Mouse (Mus musculus): Measurements from ENCODE around the gene Cpsf4l. TPM values are rescaled to one million over a fixed set of nuclear protein-coding genes. Genes with fewer than 3 reads are reported as not detected.

Cpsf4l gene
- polyA plus RNA-seq, 1 experiment from 2014 or later: 1.4 TPM

GRCm38 (mm10) chr11:113729239-113729638 is 19.4 kb upstream of the Cpsf4l start:
- Histone ChIP-seq H3K36me3 (ENCODE audit: control insufficient read depth, insufficient read depth, low read length) (peaks cover 39% of the 10 kb centered on the region), H3K9ac (ENCODE audit: low read depth, low read length) (no peak overlapping the region), H3K9me3 (ENCODE audit: control insufficient read depth, low read length) (no peaks in the 10 kb centered on the region), H3K4me3 (ENCODE audit: low read length) (no peak overlapping the region), H3K4me1 (ENCODE audit: control insufficient read depth, insufficient read depth, low read length) (peaks cover 69% of the 10 kb centered on the region), H3K4me2 (replicated peaks; ENCODE audit: low read depth, low read length) (no peak overlapping the region), H3K27ac (ENCODE audit: low read depth, low read length) (peak overlapping the region; percentile 7; the same call in 1 of the 2 replicates), H3K27me3 (ENCODE audit: control insufficient read depth, insufficient read depth, low read length) (no peaks in the 10 kb centered on the region)
- 59% methylated on average over 21 of the region's 21 CpGs for WGBS
- ATAC-seq (ENCODE audit: low FRiP score, low TSS enrichment): no peak

GRCm38 (mm10) chr11:113727992-113728391 is 18.2 kb upstream of the Cpsf4l start:
- Histone ChIP-seq H3K9me3 (ENCODE audit: control insufficient read depth, low read length) (no peaks in the 10 kb centered on the region), H3K9ac (ENCODE audit: low read depth, low read length) (no peak overlapping the region), H3K36me3 (ENCODE audit: control insufficient read depth, insufficient read depth, low read length) (peaks cover 39% of the 10 kb centered on the region), H3K4me1 (ENCODE audit: control insufficient read depth, insufficient read depth, low read length) (peaks cover 59% of the 10 kb centered on the region), H3K27me3 (ENCODE audit: control insufficient read depth, insufficient read depth, low read length) (no peaks in the 10 kb centered on the region), H3K27ac (ENCODE audit: low read depth, low read length) (peak overlapping the region; percentile 37; the same call in 1 of the 2 replicates), H3K4me3 (ENCODE audit: low read length) (no peak overlapping the region), H3K4me2 (replicated peaks; ENCODE audit: low read depth, low read length) (no peak overlapping the region)
- ATAC-seq (ENCODE audit: low FRiP score, low TSS enrichment): no peak
- 60% methylated on average over 6 of the region's 6 CpGs for WGBS

GRCm38 (mm10) chr11:113726994-113727888 is 17.4 kb upstream of the Cpsf4l start:
- peak overlapping the region; percentile 56; the same call in 1 of the 2 replicates for H3K27ac ChIP-seq (ENCODE audit: low read depth, low read length)
- H3K4me3 ChIP-seq (ENCODE audit: low read length): no peak overlapping the region
- H3K36me3 ChIP-seq (ENCODE audit: control insufficient read depth, insufficient read depth, low read length): peaks cover 39% of the 10 kb centered on the region
- 63% methylated on average over 14 of the region's 14 CpGs for WGBS
- H3K9me3 ChIP-seq (ENCODE audit: control insufficient read depth, low read length): no peaks in the 10 kb centered on the region
- no peak overlapping the region for H3K4me2 ChIP-seq (replicated peaks; ENCODE audit: low read depth, low read length)
- H3K27me3 ChIP-seq (ENCODE audit: control insufficient read depth, insufficient read depth, low read length): no peaks in the 10 kb centered on the region
- H3K4me1 ChIP-seq (ENCODE audit: control insufficient read depth, insufficient read depth, low read length): peaks cover 57% of the 10 kb centered on the region
- H3K9ac ChIP-seq (ENCODE audit: low read depth, low read length): peak overlapping the region; percentile 14; the same call in 1 of the 2 replicates
- no peak for ATAC-seq (ENCODE audit: low FRiP score, low TSS enrichment)

- Histone ChIP-seq H3K27ac (ENCODE audit: low read depth, low read length) (peak overlapping the region; percentile 34; the same call in 1 of the 2 replicates), H3K36me3 (ENCODE audit: control insufficient read depth, insufficient read depth, low read length) (peaks cover 39% of the 10 kb centered on the region), H3K9ac (ENCODE audit: low read depth, low read length) (no peak overlapping the region), H3K4me1 (ENCODE audit: control insufficient read depth, insufficient read depth, low read length) (peaks cover 45% of the 10 kb centered on the region), H3K27me3 (ENCODE audit: control insufficient read depth, insufficient read depth, low read length) (no peaks in the 10 kb centered on the region), H3K4me2 (replicated peaks; ENCODE audit: low read depth, low read length) (no peak overlapping the region), H3K4me3 (ENCODE audit: low read length) (no peak overlapping the region), H3K9me3 (ENCODE audit: control insufficient read depth, low read length) (no peaks in the 10 kb centered on the region)
- ATAC-seq (ENCODE audit: low FRiP score, low TSS enrichment): 0 out of 2 replicates have a peak, but pooled peaks have one; percentile 11
- WGBS: 56% methylated on average over 4 of the region's 4 CpGs
These were observed 15.6 kb upstream of the Cpsf4l start for GRCm38 (mm10) chr11:113725235-113726048.

- Histone ChIP-seq H3K4me2 (replicated peaks; ENCODE audit: low read depth, low read length) (no peak overlapping the region), H3K27ac (ENCODE audit: low read depth, low read length) (no peak overlapping the region), H3K9ac (ENCODE audit: low read depth, low read length) (no peak overlapping the region), H3K27me3 (ENCODE audit: control insufficient read depth, insufficient read depth, low read length) (no peaks in the 10 kb centered on the region), H3K4me3 (ENCODE audit: low read length) (no peak overlapping the region), H3K36me3 (ENCODE audit: control insufficient read depth, insufficient read depth, low read length) (peaks cover 20% of the 10 kb centered on the region), H3K4me1 (ENCODE audit: control insufficient read depth, insufficient read depth, low read length) (peaks cover 21% of the 10 kb centered on the region), H3K9me3 (ENCODE audit: control insufficient read depth, low read length) (no peaks in the 10 kb centered on the region)
- whole genome bisulfite sequencing: 64% methylated on average over 14 of the region's 14 CpGs
- no peak for ATAC-seq (ENCODE audit: low FRiP score, low TSS enrichment)
These were observed 12.7 kb upstream of the Cpsf4l start for GRCm38 (mm10) chr11:113722405-113723090.

GRCm38 (mm10) chr11:113717767-113718424 is 8.1 kb upstream of the Cpsf4l start:
- Histone ChIP-seq H3K4me3 (ENCODE audit: low read length) (no peak overlapping the region), H3K9me3 (ENCODE audit: control insufficient read depth, low read length) (no peaks in the 10 kb centered on the region), H3K36me3 (ENCODE audit: control insufficient read depth, insufficient read depth, low read length) (no peaks in the 10 kb centered on the region), H3K27ac (ENCODE audit: low read depth, low read length) (no peak overlapping the region), H3K9ac (ENCODE audit: low read depth, low read length) (no peak overlapping the region), H3K4me2 (replicated peaks; ENCODE audit: low read depth, low read length) (no peak overlapping the region), H3K4me1 (ENCODE audit: control insufficient read depth, insufficient read depth, low read length) (peaks cover 4% of the 10 kb centered on the region), H3K27me3 (ENCODE audit: control insufficient read depth, insufficient read depth, low read length) (no peaks in the 10 kb centered on the region)
- no peak for ATAC-seq (ENCODE audit: low FRiP score, low TSS enrichment)
- 35% methylated on average over 16 of the region's 16 CpGs for WGBS

- H3K27me3 ChIP-seq (ENCODE audit: control insufficient read depth, insufficient read depth, low read length): no peaks in the 10 kb centered on the region
- H3K27ac ChIP-seq (ENCODE audit: low read depth, low read length): no peak overlapping the region
- H3K4me3 ChIP-seq (ENCODE audit: low read length): no peak overlapping the region
- no peaks in the 10 kb centered on the region for H3K9me3 ChIP-seq (ENCODE audit: control insufficient read depth, low read length)
- no peaks in the 10 kb centered on the region; the same call in 1 of the 2 replicates for H3K4me1 ChIP-seq (ENCODE audit: control insufficient read depth, insufficient read depth, low read length)
- 90% methylated on average over 2 of the region's 2 CpGs for WGBS
- H3K9ac ChIP-seq (ENCODE audit: low read depth, low read length): no peak overlapping the region
- no peak overlapping the region for H3K4me2 ChIP-seq (replicated peaks; ENCODE audit: low read depth, low read length)
- H3K36me3 ChIP-seq (ENCODE audit: control insufficient read depth, insufficient read depth, low read length): no peaks in the 10 kb centered on the region
- ATAC-seq (ENCODE audit: low FRiP score, low TSS enrichment): no peak
These were observed 6.3 kb upstream of the Cpsf4l start for GRCm38 (mm10) chr11:113716132-113716531.

GRCm38 (mm10) chr11:113715078-113715674 is 5.4 kb upstream of the Cpsf4l start:
- no peaks in the 10 kb centered on the region for H3K27me3 ChIP-seq (ENCODE audit: control insufficient read depth, insufficient read depth, low read length)
- no peaks in the 10 kb centered on the region for H3K36me3 ChIP-seq (ENCODE audit: control insufficient read depth, insufficient read depth, low read length)
- no peak overlapping the region for H3K27ac ChIP-seq (ENCODE audit: low read depth, low read length)
- WGBS: 77% methylated on average over 7 of the region's 7 CpGs
- ATAC-seq (ENCODE audit: low FRiP score, low TSS enrichment): peak; percentile 22; the same call in 1 of the 2 replicates
- H3K4me3 ChIP-seq (ENCODE audit: low read length): no peak overlapping the region
- no peaks in the 10 kb centered on the region for H3K9me3 ChIP-seq (ENCODE audit: control insufficient read depth, low read length)
- H3K4me1 ChIP-seq (ENCODE audit: control insufficient read depth, insufficient read depth, low read length): peaks cover 7% of the 10 kb centered on the region
- no peak overlapping the region for H3K4me2 ChIP-seq (replicated peaks; ENCODE audit: low read depth, low read length)
- no peak overlapping the region for H3K9ac ChIP-seq (ENCODE audit: low read depth, low read length)
